Mouse (Mus musculus) left cerebral cortex, adult 11 months (tissue): Measurements from ENCODE around the gene Hmgb4.

ENCODE experiments used
- DNase-seq: peaks from one replicate; pipeline ENCODE4 v3.0.0; 2022; ENCODE audit warnings: low spot score

The Hmgb4 gene

DNA sequence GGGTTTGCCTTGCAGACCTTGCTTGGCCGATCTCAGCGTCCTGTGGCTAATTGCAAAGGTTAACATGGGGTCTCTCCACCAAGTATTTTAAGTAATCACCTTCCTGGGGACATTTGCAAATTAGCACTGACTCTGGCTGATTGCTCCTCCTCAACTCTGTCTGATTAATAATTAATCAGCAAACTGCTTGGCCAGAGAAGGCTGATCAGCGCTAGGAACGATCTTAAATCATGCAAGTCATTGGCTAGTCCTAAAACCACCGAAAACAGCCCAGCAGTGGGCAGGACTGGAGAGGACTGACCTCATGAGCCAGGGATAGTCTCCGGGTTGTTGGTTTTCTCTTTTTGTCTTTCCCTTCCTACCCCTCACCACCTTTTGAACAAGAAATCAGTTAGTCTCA is 36.3 kb downstream of the Hmgb4 start:
- DNase-seq = no peak

GRCm38 (mm10) chr4:128217991-128218595 is 42.7 kb downstream of the Hmgb4 start:
- DNase-seq = no peak
